Mouse (Mus musculus) hindbrain, embryonic 11.5 days (tissue): Measurements from ENCODE around the gene Abcb4. TPM values are rescaled to one million over a fixed set of nuclear protein-coding genes. Genes with fewer than 3 reads are reported as not detected.
"Not testable (repeated sequence)": the region's sequence is repeated elsewhere in the genome, so short reads cannot be mapped to it uniquely, and the experiment has no call there.

Experiments used
- ATAC-seq: fragments of 200-750 bp; cut with Nextera tagmentation; 2 replicates; pipeline ENCODE4 v1.8.0; 2017; ENCODE audit warnings: mild to moderate bottlenecking, moderate TSS enrichment, moderate library complexity; ENCODE audit not compliant: low FRiP score
- DNase-seq: peaks from one replicate; pipeline ENCODE4 v3.0.0-alpha.2; 2015; ENCODE audit warnings: low spot score
- H3K27ac ChIP-seq: fragments of 300-500 bp; sonication (generic); 2 replicates; pipeline ENCODE4 v1.5.1; 2014; ENCODE audit warnings: mild to moderate bottlenecking, low read depth, low read length
- H3K27me3 ChIP-seq: fragments of 300-500 bp; sonication (generic); 2 replicates; pipeline ENCODE4 v1.6.1; 2014; ENCODE audit warnings: mild to moderate bottlenecking, low read length, moderate library complexity, mixed read lengths; ENCODE audit not compliant: control insufficient read depth, insufficient read depth
- H3K36me3 ChIP-seq: fragments of 300-500 bp; sonication (generic); 2 replicates; pipeline ENCODE4 v1.6.1; 2014; ENCODE audit warnings: mild to moderate bottlenecking, low read length, moderate library complexity, mixed read lengths; ENCODE audit not compliant: control insufficient read depth, insufficient read depth
- H3K4me1 ChIP-seq: fragments of 300-500 bp; sonication (generic); replicated peaks from 2 replicates; pipeline ENCODE4 v1.6.1; 2014; ENCODE audit warnings: low read length, mixed read lengths; ENCODE audit not compliant: control insufficient read depth, insufficient read depth
- H3K4me2 ChIP-seq: fragments of 300-500 bp; sonication (generic); replicated peaks from 2 replicates; pipeline ENCODE4 v1.6.1; 2014; ENCODE audit warnings: mild to moderate bottlenecking, low read depth, low read length
- H3K4me3 ChIP-seq: fragments of 300-500 bp; sonication (generic); 2 replicates; pipeline ENCODE4 v1.5.1; 2014; ENCODE audit warnings: low read depth, low read length
- H3K9ac ChIP-seq: fragments of 300-500 bp; sonication (generic); 2 replicates; pipeline ENCODE4 v1.6.1; 2014; ENCODE audit warnings: low read depth, low read length
- H3K9me3 ChIP-seq: fragments of 300-500 bp; sonication (generic); 2 replicates; pipeline ENCODE4 v1.6.1; 2016; ENCODE audit warnings: low read length; ENCODE audit not compliant: control insufficient read depth
- WGBS: fragments of 180-500 bp; shearing (Covaris S2); extraction: QIAGEN DNeasy Blood & Tissue Kit; methylation state at CpG from one replicate; pipeline ENCODE4 v1.1.7; 2014; 5-methylcytosine and 5-hydroxymethylcytosine counted together
- polyA plus RNA-seq: library from polyadenylated mRNA; unstranded; fragments of >200 nt; fragmentation: Nextera tagmentation; extraction: Ambion mirVana; gene quantifications from 2 replicates; pipeline ENCODE4 v1.2.1, GENCODE M21; 2014

Gene Abcb4
- 0.37 and 0.73 TPM in 2 replicates for polyA plus RNA-seq

DNA sequence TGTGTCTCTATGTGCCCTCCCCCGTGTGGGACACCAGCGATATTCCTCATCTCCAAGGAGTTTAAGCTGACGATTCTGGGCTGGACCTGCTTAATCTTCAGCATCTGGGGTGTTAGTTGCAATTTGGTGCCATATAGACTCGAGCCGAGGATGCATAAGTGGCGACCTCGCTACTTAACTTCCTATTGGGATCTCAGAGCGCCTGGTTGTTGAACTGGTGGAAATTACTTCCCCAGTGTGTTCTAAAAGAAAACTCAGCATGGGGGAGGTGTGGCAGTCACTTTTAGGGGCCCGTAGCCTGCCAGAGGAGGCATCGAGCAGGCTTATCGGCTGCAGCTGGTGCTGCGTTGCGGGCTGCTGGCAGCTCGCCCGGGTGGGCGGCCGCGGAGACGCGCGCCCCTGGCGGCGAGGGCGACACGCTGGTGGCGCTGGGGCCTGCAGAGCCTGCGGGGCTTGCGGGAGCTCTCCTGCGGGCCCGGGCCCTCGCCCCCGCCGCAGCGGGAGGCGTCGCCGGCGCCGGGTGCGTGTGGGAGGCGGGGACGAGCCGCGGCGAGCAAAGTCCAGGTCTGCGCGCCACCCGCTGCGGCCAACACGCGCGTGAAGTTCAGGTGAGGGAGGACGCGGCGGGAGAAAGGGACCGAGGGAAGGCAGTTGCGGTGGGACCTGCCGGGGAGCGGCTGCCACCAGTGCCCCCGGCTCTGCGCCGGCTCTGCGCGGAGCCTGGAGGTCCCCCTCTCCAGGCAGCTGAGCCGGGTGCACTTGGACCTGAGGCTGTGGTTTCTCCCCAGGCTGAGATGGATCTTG is at the start of gene Abcb4:
Gene Abcb4, plus strand, starts transcription at position 418 of the 804 bp plus-strand sequence.
- no peaks in the 10 kb centered on the region for H3K36me3 ChIP-seq
- H3K27ac ChIP-seq, result no peak within 1 kb of the TSS
- no peaks in the 10 kb centered on the region for H3K4me1 ChIP-seq
- H3K27me3 ChIP-seq, result peaks cover 2% of the 10 kb centered on the region; the same call in 1 of the 2 replicates
- H3K9me3 ChIP-seq, result no peaks in the 10 kb centered on the region
- under 1% methylated on average over 57 of the region's 65 CpGs for WGBS
- peak within 1 kb of the TSS; percentile 72 for H3K4me3 ChIP-seq
- ATAC-seq, result peak; percentile 94
- H3K4me2 ChIP-seq, result peak within 1 kb of the TSS; percentile 97
- H3K9ac ChIP-seq, result peak within 1 kb of the TSS; percentile 58
- peak; percentile 81 for DNase-seq

DNA sequence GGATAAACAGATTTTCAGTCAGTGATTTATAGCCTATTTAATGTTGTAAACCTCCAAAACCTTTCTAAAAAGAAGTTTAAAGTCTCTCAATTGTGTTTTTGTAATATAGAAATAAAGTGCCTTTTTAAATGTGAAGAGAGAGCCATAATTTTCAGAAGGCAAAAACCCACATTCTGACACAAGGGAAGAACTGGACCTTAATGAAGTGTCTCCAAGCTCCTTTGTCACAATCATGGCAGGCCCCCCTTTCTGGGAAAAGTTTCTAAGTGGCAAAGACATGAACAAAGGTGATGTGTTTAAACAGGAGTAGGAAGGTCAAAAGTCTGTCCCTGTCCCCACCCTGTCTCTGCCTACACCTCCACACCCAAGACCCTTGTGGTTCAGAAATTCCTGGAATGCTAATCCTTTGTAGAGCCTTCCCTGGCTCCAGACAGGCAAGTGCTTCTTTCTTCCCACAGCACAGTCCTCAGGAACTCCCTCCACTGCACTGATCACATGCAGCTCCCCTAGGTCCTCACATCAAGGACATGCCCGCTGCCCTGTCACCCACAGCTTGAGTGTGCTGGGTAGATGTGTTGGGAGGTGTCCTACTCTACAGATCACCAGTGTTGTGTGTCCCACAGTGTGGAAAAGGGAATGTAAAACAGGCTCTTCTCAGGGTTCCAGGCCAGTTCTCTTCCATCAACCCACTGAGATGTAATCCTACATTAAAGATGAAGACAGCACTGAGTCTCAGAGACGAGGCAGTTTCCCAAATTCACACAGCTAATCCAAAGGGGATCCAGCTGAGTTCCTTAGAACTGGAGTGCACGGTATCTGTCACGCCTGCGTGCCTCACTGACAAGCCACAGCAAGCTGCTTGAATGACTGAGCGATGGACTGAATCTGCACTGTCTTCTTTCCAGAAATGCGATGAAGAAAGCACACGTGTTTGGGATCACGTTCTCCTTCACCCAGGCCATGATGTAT is 44.6 kb upstream of the Abcb4 start:
- H3K27ac ChIP-seq, H3K4me2 ChIP-seq, H3K27me3 ChIP-seq, H3K9me3 ChIP-seq, DNase-seq, H3K36me3 ChIP-seq, H3K4me3 ChIP-seq, H3K4me1 ChIP-seq, H3K9ac ChIP-seq, ATAC-seq: not testable (repeated sequence)
- WGBS, result 41% methylated on average over 4 of the region's 9 CpGs

DNA sequence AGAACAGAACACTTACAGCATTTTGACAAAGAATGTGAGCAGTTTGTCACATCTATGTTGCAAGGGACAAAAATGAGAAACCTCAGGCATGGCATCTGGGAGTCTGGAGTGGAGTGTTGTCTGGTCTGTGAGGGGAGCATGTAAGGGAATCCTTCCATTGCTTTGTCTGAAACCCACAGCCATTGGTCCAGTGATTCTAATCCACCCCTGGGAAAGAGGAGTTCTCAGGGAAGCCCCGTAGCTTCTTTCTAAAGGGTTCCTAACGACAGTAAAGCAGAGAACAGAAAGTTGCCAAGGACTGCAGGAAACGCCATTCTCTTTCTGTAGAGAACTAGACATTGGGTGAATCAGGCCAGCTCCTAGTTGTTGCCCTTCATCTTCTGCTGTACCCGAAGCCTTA is 42.7 kb upstream of the Abcb4 start:
- ATAC-seq, result no peak
- Histone ChIP-seq H3K27me3 (no peaks in the 10 kb centered on the region), H3K9me3 (no peaks in the 10 kb centered on the region), H3K4me3 (no peak overlapping the region), H3K27ac (no peak overlapping the region), H3K4me2 (no peak overlapping the region), H3K4me1 (no peaks in the 10 kb centered on the region), H3K9ac (no peak overlapping the region), H3K36me3 (no peaks in the 10 kb centered on the region)
- 72% methylated on average over 4 of the region's 4 CpGs for WGBS
- DNase-seq, result no peak

DNA sequence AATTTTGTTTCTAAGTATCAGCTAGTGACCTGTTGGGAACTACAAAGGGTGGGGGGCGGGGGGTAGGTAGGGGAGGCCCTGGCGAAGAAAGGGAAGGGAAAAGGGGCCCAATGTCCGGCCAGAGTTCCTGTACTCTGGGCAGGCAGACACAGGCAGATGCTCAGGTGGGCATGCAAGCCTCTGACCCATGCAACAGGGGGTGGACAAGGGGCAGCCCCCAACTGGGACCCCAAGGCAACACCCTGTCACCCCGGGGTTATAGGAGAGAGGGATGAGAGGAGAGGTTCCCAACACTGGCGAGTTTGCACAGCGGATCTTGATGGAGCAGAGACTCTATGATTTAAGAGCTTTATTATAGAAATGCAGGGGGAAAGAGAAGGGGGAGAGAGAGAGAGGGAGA is 36.3 kb upstream of the Abcb4 start:
- no peak for ATAC-seq

DNA sequence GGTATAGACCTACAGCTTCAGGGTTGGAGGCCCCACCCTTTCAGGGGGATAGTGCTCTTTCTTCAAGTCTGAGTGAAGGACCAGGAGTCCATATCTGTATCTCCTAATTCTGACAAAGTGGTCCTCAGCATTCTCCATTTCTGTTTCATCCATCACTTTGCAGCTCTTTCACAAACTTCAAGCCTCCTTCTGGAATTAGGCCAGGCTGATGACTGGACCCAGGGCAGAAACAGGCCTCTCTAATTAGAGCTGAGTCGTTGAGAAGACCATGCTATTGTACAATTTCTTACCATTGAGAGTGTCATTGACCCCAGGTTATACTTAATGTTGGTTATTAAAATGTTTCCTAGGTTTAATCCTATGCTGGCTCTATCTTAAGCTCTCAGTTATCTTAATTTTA is 31.7 kb upstream of the Abcb4 start:
- WGBS, result 93% methylated on average over 1 of the region's 1 CpGs
- H3K4me1 ChIP-seq, result no peaks in the 10 kb centered on the region
- H3K9ac ChIP-seq, result no peak overlapping the region
- H3K4me2 ChIP-seq, result no peak overlapping the region
- no peaks in the 10 kb centered on the region for H3K9me3 ChIP-seq
- H3K4me3 ChIP-seq, result no peak overlapping the region
- no peak for ATAC-seq
- H3K36me3 ChIP-seq, result no peaks in the 10 kb centered on the region
- no peak overlapping the region for H3K27ac ChIP-seq
- H3K27me3 ChIP-seq, result no peaks in the 10 kb centered on the region
- DNase-seq, result no peak

More for the DNA sequence above, 36.3 kb upstream of the Abcb4 start:
- Histone ChIP-seq H3K9ac (no peak overlapping the region), H3K9me3 (no peaks in the 10 kb centered on the region), H3K36me3 (no peaks in the 10 kb centered on the region), H3K4me1 (no peaks in the 10 kb centered on the region), H3K4me2 (no peak overlapping the region), H3K27ac (no peak overlapping the region), H3K27me3 (no peaks in the 10 kb centered on the region), H3K4me3 (no peak overlapping the region)
- 79% methylated on average over 6 of the region's 6 CpGs for WGBS
- no peak for DNase-seq

DNA sequence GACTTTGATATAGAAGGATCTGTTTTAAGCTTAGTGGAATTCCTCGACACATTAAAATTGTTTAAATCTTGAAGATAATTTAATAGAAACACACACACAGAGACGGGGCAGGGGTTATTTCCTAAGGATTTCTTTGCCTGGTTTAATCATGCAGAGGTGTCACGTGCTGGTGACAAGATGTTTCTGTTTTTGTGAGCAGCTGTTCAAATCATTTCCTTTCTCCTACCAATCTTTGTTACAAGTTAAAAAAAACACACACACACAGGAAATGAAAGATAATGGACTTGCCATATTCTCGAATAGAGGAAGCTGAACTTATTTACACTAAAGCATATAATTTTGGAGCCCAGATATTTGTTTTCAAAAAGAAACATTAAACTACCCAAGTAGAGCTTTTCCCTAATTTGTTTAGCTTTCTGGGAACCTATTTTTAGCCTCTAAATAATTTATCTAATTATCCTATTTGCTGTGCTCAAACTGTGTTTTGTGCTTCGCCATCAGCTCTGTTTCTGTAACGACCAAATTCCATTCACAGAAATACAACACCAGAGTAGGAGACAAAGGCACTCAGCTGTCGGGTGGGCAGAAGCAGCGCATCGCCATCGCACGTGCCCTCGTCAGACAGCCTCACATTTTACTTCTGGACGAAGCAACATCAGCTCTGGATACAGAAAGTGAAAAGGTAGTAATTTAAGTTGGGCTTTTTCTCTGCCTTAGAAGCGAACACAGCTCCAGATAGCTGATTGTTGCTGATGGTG is 29.8 kb upstream of the Abcb4 start:
- no peaks in the 10 kb centered on the region for H3K36me3 ChIP-seq
- no peak for DNase-seq
- no peak for ATAC-seq
- no peak overlapping the region for H3K4me3 ChIP-seq
- no peaks in the 10 kb centered on the region for H3K9me3 ChIP-seq
- WGBS, result 66% methylated on average over 14 of the region's 14 CpGs
- H3K4me2 ChIP-seq, result no peak overlapping the region
- no peak overlapping the region for H3K27ac ChIP-seq
- no peaks in the 10 kb centered on the region for H3K27me3 ChIP-seq
- no peaks in the 10 kb centered on the region for H3K4me1 ChIP-seq
- no peak overlapping the region for H3K9ac ChIP-seq

DNA sequence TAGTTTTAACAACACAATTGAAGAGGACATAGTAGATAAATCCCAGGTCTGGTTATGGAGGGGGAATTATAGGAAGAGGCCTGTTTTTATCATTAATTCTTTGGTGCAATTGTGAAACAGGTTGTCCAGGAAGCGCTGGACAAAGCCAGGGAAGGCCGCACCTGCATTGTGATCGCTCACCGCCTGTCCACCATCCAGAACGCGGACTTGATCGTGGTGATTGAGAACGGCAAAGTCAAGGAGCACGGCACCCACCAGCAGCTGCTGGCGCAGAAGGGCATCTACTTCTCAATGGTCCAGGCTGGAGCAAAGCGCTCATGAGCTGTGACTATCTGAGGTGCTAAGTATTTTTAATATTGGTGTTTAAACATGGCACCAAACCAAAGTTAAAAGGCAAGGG is 27.9 kb upstream of the Abcb4 start:
- not testable (repeated sequence) for H3K9ac ChIP-seq, DNase-seq, ATAC-seq, H3K4me3 ChIP-seq, H3K36me3 ChIP-seq, H3K4me1 ChIP-seq, H3K27me3 ChIP-seq, H3K9me3 ChIP-seq, H3K27ac ChIP-seq, H3K4me2 ChIP-seq
- WGBS, result 97% methylated on average over 11 of the region's 11 CpGs

DNA sequence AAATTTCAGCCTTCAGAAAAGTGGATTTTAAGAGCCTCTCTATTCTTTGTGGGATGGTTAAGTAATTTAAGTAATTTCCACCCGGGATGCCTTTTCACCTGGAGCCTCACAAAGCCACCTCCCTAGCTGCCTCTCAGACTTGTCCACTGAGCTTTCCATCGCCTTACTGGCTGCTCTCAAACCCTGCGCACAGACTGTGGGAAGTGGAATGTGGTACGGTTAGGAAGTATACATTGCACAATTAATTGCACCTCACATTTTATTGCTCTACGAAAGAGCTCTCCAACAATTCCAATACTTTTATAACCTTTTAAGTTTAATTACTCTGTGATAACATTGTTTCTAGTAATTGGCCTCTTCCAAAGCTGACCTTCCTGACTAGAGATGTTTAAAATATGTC is 27.2 kb upstream of the Abcb4 start:
- 91% methylated on average over 5 of the region's 5 CpGs for WGBS
- H3K4me1 ChIP-seq, result no peaks in the 10 kb centered on the region
- no peak overlapping the region for H3K27ac ChIP-seq
- ATAC-seq (no peak), DNase-seq (no peak)
- H3K4me3 ChIP-seq, result no peak overlapping the region
- no peaks in the 10 kb centered on the region for H3K9me3 ChIP-seq
- no peaks in the 10 kb centered on the region for H3K27me3 ChIP-seq
- H3K36me3 ChIP-seq, result no peaks in the 10 kb centered on the region
- no peak overlapping the region for H3K4me2 ChIP-seq
- no peak overlapping the region for H3K9ac ChIP-seq
